Mouse (Mus musculus) midbrain, embryonic 16.5 days (tissue): Measurements from ENCODE around the gene Omg. TPM values are rescaled to one million over a fixed set of nuclear protein-coding genes. Genes with fewer than 3 reads are reported as not detected.
A peak's percentile ranks its signal among the peaks of the same experiment; 100 is the strongest.

ENCODE experiments used
- ATAC-seq: fragments of 200-750 bp; cut with Nextera tagmentation; 2 replicates; pipeline ENCODE4 v1.8.0; 2017; ENCODE audit warnings: moderate TSS enrichment
- H3K27ac ChIP-seq: fragments of 300-500 bp; sonication (generic); 2 replicates; pipeline ENCODE4 v1.5.1; 2014; ENCODE audit warnings: mild to moderate bottlenecking, low read length, mixed read lengths
- H3K27me3 ChIP-seq: fragments of 300-500 bp; sonication (generic); 2 replicates; pipeline ENCODE4 v1.6.1; 2014; ENCODE audit warnings: low read depth, low read length, mixed read lengths; ENCODE audit not compliant: control insufficient read depth, insufficient read depth
- H3K36me3 ChIP-seq: fragments of 300-500 bp; sonication (generic); 2 replicates; pipeline ENCODE4 v1.6.1; 2014; ENCODE audit warnings: mild to moderate bottlenecking, low read length, moderate library complexity, mixed read lengths; ENCODE audit not compliant: control insufficient read depth, insufficient read depth
- H3K4me1 ChIP-seq: fragments of 300-500 bp; sonication (generic); 2 replicates; pipeline ENCODE4 v1.6.1; 2014; ENCODE audit warnings: mild to moderate bottlenecking, low read length, mixed read lengths; ENCODE audit not compliant: control insufficient read depth, insufficient read depth
- H3K4me2 ChIP-seq: fragments of 300-500 bp; sonication (generic); 2 replicates; pipeline ENCODE4 v1.6.1; 2014; ENCODE audit warnings: mild to moderate bottlenecking, low read length, mixed read lengths
- H3K4me3 ChIP-seq: fragments of 300-500 bp; sonication (generic); 2 replicates; pipeline ENCODE4 v1.5.1; 2014; ENCODE audit warnings: low read depth, mild to moderate bottlenecking, low read length, moderate library complexity, mixed read lengths
- H3K9ac ChIP-seq: fragments of 300-500 bp; sonication (generic); 2 replicates; pipeline ENCODE4 v1.6.1; 2014; ENCODE audit warnings: low read depth, low read length, mixed read lengths
- H3K9me3 ChIP-seq: fragments of 300-500 bp; sonication (generic); replicated peaks from 2 replicates; pipeline ENCODE4 v1.6.1; 2014; ENCODE audit warnings: mild to moderate bottlenecking, low read length, mixed read lengths; ENCODE audit not compliant: control insufficient read depth, poor library complexity, severe bottlenecking
- WGBS: fragments of 180-500 bp; shearing (Covaris S2); extraction: QIAGEN DNeasy Blood & Tissue Kit; methylation state at CpG from one replicate; pipeline ENCODE4 v1.1.7; 2014; 5-methylcytosine and 5-hydroxymethylcytosine counted together
- polyA plus RNA-seq: library from polyadenylated mRNA; unstranded; fragments of >200 nt; fragmentation: Nextera tagmentation; extraction: Ambion mirVana; gene quantifications from 2 replicates; pipeline ENCODE4 v1.2.1, GENCODE M21; 2015

Omg gene
- polyA plus RNA-seq, 1 experiment from 2014 or later, result 9.8 TPM

DNA sequence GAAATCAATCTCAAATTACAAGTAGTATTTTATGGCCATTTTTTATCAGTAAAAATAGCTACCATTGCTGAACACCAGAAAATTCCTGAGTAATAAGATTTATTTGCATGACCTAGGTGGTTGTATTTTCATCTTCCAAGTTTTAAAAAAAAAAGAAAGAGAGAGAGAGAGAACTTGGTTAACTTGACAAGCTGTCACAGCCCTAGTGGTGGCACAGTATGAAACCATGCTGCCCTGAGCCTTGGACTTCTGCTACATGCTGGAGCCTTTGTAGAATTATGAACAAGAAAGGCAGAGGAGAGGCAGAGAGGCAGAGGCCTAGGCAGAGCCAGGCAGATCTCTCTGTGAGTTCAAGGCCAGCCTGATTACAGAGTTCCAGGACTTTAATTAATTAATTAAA is 18.0 kb upstream of the Omg start:
- Histone ChIP-seq H3K4me2 (no peak overlapping the region), H3K9me3 (no peaks in the 10 kb centered on the region), H3K9ac (no peak overlapping the region), H3K4me3 (no peak overlapping the region), H3K4me1 (no peaks in the 10 kb centered on the region), H3K27ac (no peak overlapping the region), H3K27me3 (no peaks in the 10 kb centered on the region), H3K36me3 (no peaks in the 10 kb centered on the region)
- no peak for ATAC-seq

DNA sequence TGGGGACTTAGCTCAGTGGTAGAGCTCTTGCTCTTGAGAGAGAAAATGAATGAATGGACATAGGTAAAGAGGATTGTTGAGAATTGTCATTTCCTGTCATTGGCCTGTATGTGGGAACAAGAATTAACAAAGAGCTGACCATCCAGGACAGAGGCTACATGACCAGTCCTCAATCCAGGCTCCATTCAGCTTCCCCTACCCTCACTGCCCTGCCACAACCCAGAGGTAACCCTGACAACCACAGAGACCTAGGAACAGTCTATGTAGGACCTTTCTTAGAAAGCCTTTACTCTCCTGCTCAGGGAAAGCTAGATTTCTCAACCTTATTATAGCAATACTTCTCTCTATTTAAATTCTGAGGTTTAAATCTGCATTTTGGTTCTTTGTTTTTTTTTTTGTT is 16.9 kb upstream of the Omg start:
- no peak overlapping the region for H3K27ac ChIP-seq
- no peaks in the 10 kb centered on the region for H3K27me3 ChIP-seq
- ATAC-seq, result no peak
- H3K4me3 ChIP-seq, result no peak overlapping the region
- H3K9me3 ChIP-seq, result no peaks in the 10 kb centered on the region
- no peak overlapping the region for H3K4me2 ChIP-seq
- no peak overlapping the region for H3K9ac ChIP-seq
- no peaks in the 10 kb centered on the region for H3K36me3 ChIP-seq
- no peaks in the 10 kb centered on the region for H3K4me1 ChIP-seq

GRCm38 (mm10) chr11:79519878-79520291 is 16.0 kb upstream of the Omg start:
- H3K27ac ChIP-seq, result no peak overlapping the region
- no peak overlapping the region for H3K4me3 ChIP-seq
- no peak overlapping the region for H3K4me2 ChIP-seq
- no peak for ATAC-seq
- H3K36me3 ChIP-seq, result no peaks in the 10 kb centered on the region
- H3K9me3 ChIP-seq, result no peaks in the 10 kb centered on the region
- no peaks in the 10 kb centered on the region for H3K27me3 ChIP-seq
- no peaks in the 10 kb centered on the region for H3K4me1 ChIP-seq
- H3K9ac ChIP-seq, result no peak overlapping the region
- WGBS, result 68% methylated on average over 1 of the region's 1 CpGs

DNA sequence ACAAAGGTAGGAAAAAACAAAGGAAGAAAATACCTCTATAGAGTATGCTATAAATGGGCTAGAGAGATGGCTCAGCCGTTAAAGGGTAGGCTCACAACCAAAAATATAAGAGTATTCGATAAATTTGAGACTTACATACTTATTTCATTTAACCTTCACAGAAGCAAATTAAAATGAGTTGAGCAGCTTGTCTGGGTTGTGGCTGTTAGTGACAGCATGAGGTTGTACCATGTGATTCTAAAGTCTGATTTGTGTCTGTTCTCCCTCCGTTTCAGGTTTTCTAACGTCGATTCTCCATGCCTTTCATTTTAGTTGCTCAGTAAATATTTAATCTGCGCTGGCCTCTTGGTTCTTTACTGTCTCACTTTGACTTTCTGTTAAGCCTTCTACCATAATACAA is 15.4 kb upstream of the Omg start:
- Histone ChIP-seq H3K4me3 (no peak overlapping the region), H3K9me3 (no peaks in the 10 kb centered on the region), H3K36me3 (no peaks in the 10 kb centered on the region), H3K4me1 (no peaks in the 10 kb centered on the region), H3K27ac (no peak overlapping the region), H3K4me2 (no peak overlapping the region), H3K9ac (no peak overlapping the region), H3K27me3 (no peaks in the 10 kb centered on the region)
- 79% methylated on average over 6 of the region's 6 CpGs for WGBS
- ATAC-seq, result no peak

- no peaks in the 10 kb centered on the region for H3K27me3 ChIP-seq
- H3K9me3 ChIP-seq, result no peaks in the 10 kb centered on the region
- H3K27ac ChIP-seq, result no peak overlapping the region
- ATAC-seq, result no peak
- WGBS, result 97% methylated on average over 2 of the region's 2 CpGs
- no peaks in the 10 kb centered on the region for H3K36me3 ChIP-seq
- H3K9ac ChIP-seq, result no peak overlapping the region
- H3K4me2 ChIP-seq, result no peak overlapping the region
- no peaks in the 10 kb centered on the region for H3K4me1 ChIP-seq
- no peak overlapping the region for H3K4me3 ChIP-seq
Observed at GRCm38 (mm10) chr11:79515798-79516197, 11.9 kb upstream of the Omg start.

DNA sequence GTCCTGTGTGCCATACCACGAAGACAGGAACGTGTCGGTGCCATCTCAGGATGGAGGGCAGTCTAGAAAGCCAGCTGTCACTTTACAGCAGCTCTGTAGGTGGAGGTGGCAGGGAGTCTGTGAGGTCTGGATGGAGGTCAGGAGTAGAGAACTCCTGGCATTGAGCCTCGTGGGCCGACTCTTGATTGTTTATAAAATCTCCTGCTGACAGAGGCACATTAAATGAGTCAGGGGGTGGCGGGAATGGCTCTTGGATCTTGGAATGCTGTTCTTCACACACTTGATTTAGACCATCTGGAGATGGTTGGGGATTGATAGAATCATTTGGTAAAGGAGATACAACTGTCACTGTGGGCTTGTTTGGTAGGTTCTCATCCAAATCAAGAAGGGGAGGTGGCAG is 11.4 kb upstream of the Omg start:
- H3K9ac ChIP-seq, result no peak overlapping the region
- no peaks in the 10 kb centered on the region for H3K36me3 ChIP-seq
- H3K27ac ChIP-seq, result no peak overlapping the region
- H3K4me3 ChIP-seq, result no peak overlapping the region
- H3K4me1 ChIP-seq, result no peaks in the 10 kb centered on the region
- no peak for ATAC-seq
- no peaks in the 10 kb centered on the region for H3K27me3 ChIP-seq
- 88% methylated on average over 6 of the region's 6 CpGs for WGBS
- no peaks in the 10 kb centered on the region for H3K9me3 ChIP-seq
- no peak overlapping the region for H3K4me2 ChIP-seq

DNA sequence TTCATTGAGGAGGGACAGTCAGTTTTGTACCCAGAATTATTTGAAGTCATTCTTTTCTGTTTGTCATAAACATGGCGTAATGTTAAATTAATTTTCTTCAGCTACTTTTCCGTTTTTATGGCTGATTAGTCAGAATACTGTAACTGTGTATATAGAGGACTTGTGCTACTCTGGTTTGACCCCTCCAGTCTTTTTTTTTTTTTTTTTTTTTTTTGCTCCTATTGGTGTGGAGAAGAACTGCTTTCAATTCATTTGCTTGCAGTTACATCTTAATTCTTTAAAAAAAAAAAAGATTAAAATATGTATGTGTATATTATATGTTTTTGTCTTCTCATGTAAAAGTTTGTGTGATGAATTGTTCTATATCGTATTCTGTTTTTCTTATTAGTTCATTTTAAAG is 8.1 kb upstream of the Omg start:
- H3K4me2 ChIP-seq, result no peak overlapping the region
- H3K36me3 ChIP-seq, result no peaks in the 10 kb centered on the region
- no peaks in the 10 kb centered on the region for H3K4me1 ChIP-seq
- 94% methylated on average over 3 of the region's 3 CpGs for WGBS
- H3K4me3 ChIP-seq, result no peak overlapping the region
- no peak overlapping the region for H3K27ac ChIP-seq
- no peak for ATAC-seq
- no peaks in the 10 kb centered on the region for H3K27me3 ChIP-seq
- no peaks in the 10 kb centered on the region for H3K9me3 ChIP-seq
- H3K9ac ChIP-seq, result no peak overlapping the region

GRCm38 (mm10) chr11:79504506-79504905 is 622 bp upstream of the Omg start:
- Histone ChIP-seq H3K9me3 (no peaks in the 10 kb centered on the region), H3K36me3 (no peaks in the 10 kb centered on the region), H3K4me2 (no peak overlapping the region), H3K4me3 (no peak overlapping the region), H3K9ac (no peak overlapping the region), H3K27me3 (no peaks in the 10 kb centered on the region), H3K4me1 (peaks cover 12% of the 10 kb centered on the region), H3K27ac (no peak overlapping the region)
- no peak for ATAC-seq
- WGBS, result 59% methylated on average over 7 of the region's 7 CpGs

- peak overlapping the region; percentile 38 for H3K4me2 ChIP-seq
- H3K27me3 ChIP-seq, result no peaks in the 10 kb centered on the region
- no peaks in the 10 kb centered on the region for H3K36me3 ChIP-seq
- H3K9me3 ChIP-seq, result no peaks in the 10 kb centered on the region
- peak overlapping the region; percentile 31; the same call in 1 of the 2 replicates for H3K27ac ChIP-seq
- H3K9ac ChIP-seq, result no peak overlapping the region
- peaks cover 12% of the 10 kb centered on the region for H3K4me1 ChIP-seq
- no peak for ATAC-seq
- 13% methylated on average over 2 of the region's 2 CpGs for WGBS
- no peak overlapping the region for H3K4me3 ChIP-seq
Observed at GRCm38 (mm10) chr11:79502917-79503316, 967 bp downstream of the Omg start.
